Mouse (Mus musculus) spleen, adult 2 months (tissue): ENCODE data around the gene Tle3.

Experiments used
- CTCF ChIP-seq: fragments of 200-500 bp; IDR thresholded peaks from 2 replicates; pipeline ENCODE4 v1.5.1; 2011; ENCODE audit warnings: mild to moderate bottlenecking, inconsistent platforms; ENCODE audit not compliant: insufficient read depth, insufficient read length, insufficient replicate concordance; ENCODE audit errors: extremely low read depth
- POLR2A ChIP-seq: fragments of 200-500 bp; IDR thresholded peaks from 2 replicates; pipeline ENCODE4 v1.6.1; 2011; ENCODE audit warnings: low read depth, low read length, inconsistent platforms

GRCm38 (mm10) chr9:61424245-61424644 lies 52.1 kb downstream of the Tle3 start:
- TF ChIP-seq CTCF (no peak), POLR2A (no peak)
